Mouse (Mus musculus): ENCODE results near the gene Tmem86b. TPM values are rescaled to one million over a fixed set of nuclear protein-coding genes. Genes with fewer than 3 reads are reported as not detected.

Tmem86b gene
- polyA plus RNA-seq (2016; fragmentation: Nextera tagmentation; extraction: Ambion mirVana), result 1.8 and 2.8 TPM in 2 replicates

GRCm38 (mm10) chr7:4631031-4631430 is at the start of gene Tmem86b:
Tmem86b (minus strand) TSS chr7:4631422.
- Histone ChIP-seq H3K4me3 (no peak within 1 kb of the TSS), H3K9me3 (replicated peaks) (no peaks in the 10 kb centered on the region), H3K27ac (replicated peaks) (no peak within 1 kb of the TSS), H3K4me1 (no peaks in the 10 kb centered on the region), H3K36me3 (peaks cover 78% of the 10 kb centered on the region), H3K27me3 (ENCODE audit: low read depth, poor library complexity, severe bottlenecking) (no peaks in the 10 kb centered on the region)
- 93% methylated on average over 4 of the region's 4 CpGs for WGBS
- no peak for DNase-seq (ENCODE audit: low spot score)

GRCm38 (mm10) chr7:4675200-4675599 is 44.0 kb upstream of the Tmem86b start:
- Histone ChIP-seq H3K4me1 (no peaks in the 10 kb centered on the region), H3K27ac (replicated peaks) (no peak overlapping the region), H3K9me3 (replicated peaks) (no peaks in the 10 kb centered on the region), H3K36me3 (peaks cover 85% of the 10 kb centered on the region), H3K4me3 (no peak overlapping the region), H3K27me3 (ENCODE audit: low read depth, poor library complexity, severe bottlenecking) (no peaks in the 10 kb centered on the region)
- WGBS, result 96% methylated on average over 7 of the region's 7 CpGs
- DNase-seq (ENCODE audit: low spot score), result no peak

- DNase-seq (ENCODE audit: low spot score), result no peak
- Histone ChIP-seq H3K27me3 (ENCODE audit: low read depth, poor library complexity, severe bottlenecking) (no peaks in the 10 kb centered on the region), H3K9me3 (replicated peaks) (no peaks in the 10 kb centered on the region), H3K27ac (replicated peaks) (no peak overlapping the region), H3K36me3 (peaks cover 87% of the 10 kb centered on the region), H3K4me3 (no peak overlapping the region), H3K4me1 (no peaks in the 10 kb centered on the region)
- 94% methylated on average over 12 of the region's 12 CpGs for WGBS
These were observed 43.0 kb upstream of the Tmem86b start for GRCm38 (mm10) chr7:4674114-4674731.

GRCm38 (mm10) chr7:4671956-4672355 is 40.7 kb upstream of the Tmem86b start:
- Histone ChIP-seq H3K4me1 (no peaks in the 10 kb centered on the region), H3K36me3 (peaks cover 92% of the 10 kb centered on the region), H3K4me3 (no peak overlapping the region), H3K27ac (replicated peaks) (no peak overlapping the region), H3K27me3 (ENCODE audit: low read depth, poor library complexity, severe bottlenecking) (no peaks in the 10 kb centered on the region), H3K9me3 (replicated peaks) (no peaks in the 10 kb centered on the region)
- DNase-seq (ENCODE audit: low spot score), result no peak
- WGBS, result 85% methylated on average over 4 of the region's 4 CpGs

GRCm38 (mm10) chr7:4670655-4671255 is 39.5 kb upstream of the Tmem86b start:
- H3K27ac ChIP-seq (replicated peaks), result no peak overlapping the region
- DNase-seq (ENCODE audit: low spot score), result no peak
- 92% methylated on average over 8 of the region's 8 CpGs for WGBS
- H3K27me3 ChIP-seq (ENCODE audit: low read depth, poor library complexity, severe bottlenecking), result no peaks in the 10 kb centered on the region
- no peak overlapping the region for H3K4me3 ChIP-seq
- no peaks in the 10 kb centered on the region for H3K4me1 ChIP-seq
- peaks cover 95% of the 10 kb centered on the region for H3K36me3 ChIP-seq
- no peaks in the 10 kb centered on the region for H3K9me3 ChIP-seq (replicated peaks)

GRCm38 (mm10) chr7:4669156-4669555 is 37.9 kb upstream of the Tmem86b start:
- peaks cover 93% of the 10 kb centered on the region for H3K36me3 ChIP-seq
- H3K27ac ChIP-seq (replicated peaks), result no peak overlapping the region
- WGBS, result 94% methylated on average over 9 of the region's 9 CpGs
- 0 out of 2 replicates have a peak, but pooled peaks cover 4% of the 10 kb centered on the region for H3K9me3 ChIP-seq (replicated peaks)
- H3K4me3 ChIP-seq, result no peak overlapping the region
- no peak for DNase-seq (ENCODE audit: low spot score)
- H3K27me3 ChIP-seq (ENCODE audit: low read depth, poor library complexity, severe bottlenecking), result no peaks in the 10 kb centered on the region
- no peaks in the 10 kb centered on the region for H3K4me1 ChIP-seq

GRCm38 (mm10) chr7:4668506-4668905 is 37.3 kb upstream of the Tmem86b start:
- Histone ChIP-seq H3K36me3 (peaks cover 91% of the 10 kb centered on the region), H3K27me3 (ENCODE audit: low read depth, poor library complexity, severe bottlenecking) (no peaks in the 10 kb centered on the region), H3K9me3 (replicated peaks) (0 out of 2 replicates have a peak, but pooled peaks cover 4% of the 10 kb centered on the region), H3K27ac (replicated peaks) (no peak overlapping the region), H3K4me3 (no peak overlapping the region), H3K4me1 (no peaks in the 10 kb centered on the region)
- WGBS, result 94% methylated on average over 8 of the region's 8 CpGs
- DNase-seq (ENCODE audit: low spot score), result no peak

GRCm38 (mm10) chr7:4666871-4667270 is 35.6 kb upstream of the Tmem86b start:
- Histone ChIP-seq H3K27me3 (ENCODE audit: low read depth, poor library complexity, severe bottlenecking) (no peaks in the 10 kb centered on the region), H3K4me1 (no peaks in the 10 kb centered on the region), H3K9me3 (replicated peaks) (0 out of 2 replicates have a peak, but pooled peaks cover 4% of the 10 kb centered on the region), H3K27ac (replicated peaks) (no peak overlapping the region), H3K4me3 (no peak overlapping the region), H3K36me3 (peaks cover 90% of the 10 kb centered on the region)
- 96% methylated on average over 5 of the region's 5 CpGs for WGBS
- no peak for DNase-seq (ENCODE audit: low spot score)

GRCm38 (mm10) chr7:4663742-4664141 is 32.5 kb upstream of the Tmem86b start:
- Histone ChIP-seq H3K4me1 (peaks cover 16% of the 10 kb centered on the region), H3K36me3 (peaks cover 69% of the 10 kb centered on the region), H3K27ac (replicated peaks) (no peak overlapping the region), H3K4me3 (no peak overlapping the region), H3K9me3 (replicated peaks) (0 out of 2 replicates have a peak, but pooled peaks cover 4% of the 10 kb centered on the region), H3K27me3 (ENCODE audit: low read depth, poor library complexity, severe bottlenecking) (no peaks in the 10 kb centered on the region)
- 92% methylated on average over 2 of the region's 2 CpGs for WGBS
- no peak for DNase-seq (ENCODE audit: low spot score)

- H3K4me3 ChIP-seq, result no peak overlapping the region
- peaks cover 64% of the 10 kb centered on the region for H3K36me3 ChIP-seq
- no peak overlapping the region for H3K27ac ChIP-seq (replicated peaks)
- peaks cover 16% of the 10 kb centered on the region for H3K4me1 ChIP-seq
- no peak for DNase-seq (ENCODE audit: low spot score)
- no peaks in the 10 kb centered on the region for H3K27me3 ChIP-seq (ENCODE audit: low read depth, poor library complexity, severe bottlenecking)
- H3K9me3 ChIP-seq (replicated peaks), result 0 out of 2 replicates have a peak, but pooled peaks cover 4% of the 10 kb centered on the region
- WGBS, result 71% methylated on average over 8 of the region's 8 CpGs
These were observed 32.0 kb upstream of the Tmem86b start for GRCm38 (mm10) chr7:4663179-4663578.

- 73% methylated on average over 3 of the region's 3 CpGs for WGBS
- Histone ChIP-seq H3K9me3 (replicated peaks) (0 out of 2 replicates have a peak, but pooled peaks cover 4% of the 10 kb centered on the region), H3K27ac (replicated peaks) (peak overlapping the region; percentile 95), H3K4me1 (peaks cover 39% of the 10 kb centered on the region), H3K4me3 (peak overlapping the region; percentile 91), H3K36me3 (peaks cover 34% of the 10 kb centered on the region), H3K27me3 (ENCODE audit: low read depth, poor library complexity, severe bottlenecking) (no peaks in the 10 kb centered on the region)
- no peak for DNase-seq (ENCODE audit: low spot score)
These were observed 28.8 kb upstream of the Tmem86b start for GRCm38 (mm10) chr7:4659911-4660443.

- peaks cover 39% of the 10 kb centered on the region for H3K4me1 ChIP-seq
- no peaks in the 10 kb centered on the region for H3K9me3 ChIP-seq (replicated peaks)
- peak; percentile 95 for DNase-seq (ENCODE audit: low spot score)
- H3K27ac ChIP-seq (replicated peaks), result peak within 1 kb of the TSS; percentile 95
- peak within 1 kb of the TSS; percentile 91 for H3K4me3 ChIP-seq
- H3K27me3 ChIP-seq (ENCODE audit: low read depth, poor library complexity, severe bottlenecking), result no peaks in the 10 kb centered on the region
- WGBS, result under 1% methylated on average over 54 of the region's 54 CpGs
- peaks cover 24% of the 10 kb centered on the region for H3K36me3 ChIP-seq
These were observed 27.8 kb upstream of the Tmem86b start, which contains the start of gene Ppp6r1 for GRCm38 (mm10) chr7:4658912-4659551. Ppp6r1 (minus strand) TSS chr7:4659019.

All from midbrain, embryonic 10.5 days (tissue).